Mouse (Mus musculus): ENCODE data around the gene E2f6. TPM values are rescaled to one million over a fixed set of nuclear protein-coding genes. Genes with fewer than 3 reads are reported as not detected.

Gene E2f6
- polyA plus RNA-seq, 1 experiment from 2014 or later = 56.7 TPM

DNA sequence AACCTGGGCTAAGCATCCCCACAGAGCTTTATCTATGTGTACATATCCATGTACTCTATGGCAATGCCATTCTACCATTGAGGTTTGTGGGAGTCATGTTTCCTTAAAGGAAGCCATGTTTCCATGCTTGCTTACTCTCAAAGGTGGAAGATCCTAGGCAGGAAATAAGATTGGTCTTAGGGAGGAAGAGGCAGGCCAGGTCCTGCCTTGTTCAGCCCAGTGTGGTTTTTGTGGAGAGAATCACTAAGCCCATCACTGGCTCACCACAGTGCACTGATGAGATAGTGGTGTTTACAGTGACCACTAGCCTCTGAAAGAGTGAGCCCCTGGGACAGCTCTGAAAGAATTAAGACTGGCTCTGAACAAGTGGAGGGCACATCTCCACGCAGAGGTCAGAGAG is 68.6 kb downstream of the E2f6 start:
- Histone ChIP-seq H3K9ac (ENCODE audit: low read depth, low read length) (no peak overlapping the region), H3K27me3 (ENCODE audit: control insufficient read depth, insufficient read depth, low read length) (no peaks in the 10 kb centered on the region), H3K36me3 (ENCODE audit: control insufficient read depth, insufficient read depth, low read length) (no peaks in the 10 kb centered on the region), H3K4me3 (ENCODE audit: low read length) (no peak overlapping the region), H3K27ac (ENCODE audit: low read depth, low read length) (no peak overlapping the region), H3K9me3 (ENCODE audit: control insufficient read depth, low read length) (no peaks in the 10 kb centered on the region), H3K4me2 (replicated peaks; ENCODE audit: low read depth, low read length) (no peak overlapping the region), H3K4me1 (ENCODE audit: control insufficient read depth, insufficient read depth, low read length) (no peaks in the 10 kb centered on the region)
- 79% methylated on average over 1 of the region's 1 CpGs for WGBS
- no peak for ATAC-seq (ENCODE audit: low FRiP score, low TSS enrichment)

DNA sequence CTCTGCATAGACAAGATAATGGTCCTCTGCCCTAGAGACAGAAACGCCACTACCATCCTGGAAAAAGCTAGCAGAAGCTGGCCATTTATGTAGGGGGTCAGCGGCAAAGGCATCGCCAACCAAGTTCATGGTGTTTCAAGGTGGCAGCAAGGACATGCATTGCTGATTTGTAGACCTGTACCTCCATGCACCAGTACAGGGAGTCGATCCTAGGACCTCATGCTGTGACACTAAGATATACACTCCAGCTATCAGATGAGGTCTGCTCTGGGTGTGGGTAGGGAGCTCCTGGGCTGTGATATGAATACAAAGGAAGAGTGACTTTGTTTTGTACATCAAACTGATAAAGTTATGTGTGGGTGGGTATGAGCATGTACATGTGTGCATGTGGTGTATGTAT is 69.3 kb downstream of the E2f6 start:
- Histone ChIP-seq H3K4me3 (ENCODE audit: low read length) (no peak overlapping the region), H3K27ac (ENCODE audit: low read depth, low read length) (no peak overlapping the region), H3K4me2 (replicated peaks; ENCODE audit: low read depth, low read length) (no peak overlapping the region), H3K4me1 (ENCODE audit: control insufficient read depth, insufficient read depth, low read length) (no peaks in the 10 kb centered on the region), H3K9me3 (ENCODE audit: control insufficient read depth, low read length) (no peaks in the 10 kb centered on the region), H3K27me3 (ENCODE audit: control insufficient read depth, insufficient read depth, low read length) (no peaks in the 10 kb centered on the region), H3K9ac (ENCODE audit: low read depth, low read length) (no peak overlapping the region), H3K36me3 (ENCODE audit: control insufficient read depth, insufficient read depth, low read length) (no peaks in the 10 kb centered on the region)
- 90% methylated on average over 4 of the region's 4 CpGs for WGBS
- ATAC-seq (ENCODE audit: low FRiP score, low TSS enrichment) = no peak

DNA sequence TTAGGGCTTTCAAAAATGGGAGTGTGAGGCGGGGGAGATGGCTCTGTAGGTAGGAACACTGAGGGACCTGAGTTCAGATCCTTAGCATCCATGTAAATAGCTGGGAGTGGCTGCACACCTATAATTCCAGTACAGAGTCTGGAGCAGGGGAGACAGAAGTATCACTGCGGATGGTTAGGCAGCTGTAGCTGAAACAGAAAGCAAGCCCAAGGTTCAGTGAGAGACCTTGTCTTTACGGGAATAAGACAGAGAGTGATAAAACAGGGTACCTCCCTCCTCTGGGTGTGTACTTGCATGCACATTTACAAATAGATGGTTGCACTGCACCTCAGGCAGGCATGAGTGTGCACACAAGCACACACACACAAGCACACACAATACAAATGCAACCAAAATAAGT is 71.7 kb downstream of the E2f6 start:
- H3K9me3 ChIP-seq (ENCODE audit: control insufficient read depth, low read length) = no peaks in the 10 kb centered on the region
- no peaks in the 10 kb centered on the region for H3K4me1 ChIP-seq (ENCODE audit: control insufficient read depth, insufficient read depth, low read length)
- no peak for ATAC-seq (ENCODE audit: low FRiP score, low TSS enrichment)
- no peak overlapping the region for H3K4me2 ChIP-seq (replicated peaks; ENCODE audit: low read depth, low read length)
- 70% methylated on average over 3 of the region's 3 CpGs for WGBS
- H3K27me3 ChIP-seq (ENCODE audit: control insufficient read depth, insufficient read depth, low read length) = no peaks in the 10 kb centered on the region
- no peaks in the 10 kb centered on the region for H3K36me3 ChIP-seq (ENCODE audit: control insufficient read depth, insufficient read depth, low read length)
- no peak overlapping the region for H3K27ac ChIP-seq (ENCODE audit: low read depth, low read length)
- H3K9ac ChIP-seq (ENCODE audit: low read depth, low read length) = no peak overlapping the region
- no peak overlapping the region for H3K4me3 ChIP-seq (ENCODE audit: low read length)

DNA sequence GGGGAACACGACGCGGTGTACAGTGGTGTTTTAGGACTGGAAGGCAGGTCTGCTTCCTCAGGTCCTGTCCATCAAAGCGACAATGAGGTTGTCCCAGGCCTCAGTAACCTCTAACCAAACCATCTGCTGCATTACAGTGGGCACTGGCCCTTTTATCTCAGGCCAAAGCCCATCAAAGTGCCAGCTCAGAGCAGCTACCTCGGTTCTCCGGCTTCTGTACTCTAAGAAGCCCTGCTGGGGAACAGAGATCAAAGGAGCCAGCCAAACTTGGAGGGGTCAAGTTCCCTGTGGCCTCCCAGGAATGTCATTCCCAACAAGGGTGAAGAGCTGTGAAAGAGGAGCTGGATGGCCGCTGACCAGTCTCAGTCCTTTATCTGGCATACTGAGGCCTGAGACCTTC is 72.3 kb downstream of the E2f6 start:
- no peak overlapping the region for H3K4me3 ChIP-seq (ENCODE audit: low read length)
- H3K9ac ChIP-seq (ENCODE audit: low read depth, low read length) = no peak overlapping the region
- no peaks in the 10 kb centered on the region for H3K36me3 ChIP-seq (ENCODE audit: control insufficient read depth, insufficient read depth, low read length)
- WGBS = 51% methylated on average over 7 of the region's 7 CpGs
- H3K27ac ChIP-seq (ENCODE audit: low read depth, low read length) = no peak overlapping the region
- no peaks in the 10 kb centered on the region for H3K4me1 ChIP-seq (ENCODE audit: control insufficient read depth, insufficient read depth, low read length)
- H3K9me3 ChIP-seq (ENCODE audit: control insufficient read depth, low read length) = no peaks in the 10 kb centered on the region
- H3K27me3 ChIP-seq (ENCODE audit: control insufficient read depth, insufficient read depth, low read length) = no peaks in the 10 kb centered on the region
- H3K4me2 ChIP-seq (replicated peaks; ENCODE audit: low read depth, low read length) = no peak overlapping the region
- peak; percentile 66; the same call in 1 of the 2 replicates for ATAC-seq (ENCODE audit: low FRiP score, low TSS enrichment)

DNA sequence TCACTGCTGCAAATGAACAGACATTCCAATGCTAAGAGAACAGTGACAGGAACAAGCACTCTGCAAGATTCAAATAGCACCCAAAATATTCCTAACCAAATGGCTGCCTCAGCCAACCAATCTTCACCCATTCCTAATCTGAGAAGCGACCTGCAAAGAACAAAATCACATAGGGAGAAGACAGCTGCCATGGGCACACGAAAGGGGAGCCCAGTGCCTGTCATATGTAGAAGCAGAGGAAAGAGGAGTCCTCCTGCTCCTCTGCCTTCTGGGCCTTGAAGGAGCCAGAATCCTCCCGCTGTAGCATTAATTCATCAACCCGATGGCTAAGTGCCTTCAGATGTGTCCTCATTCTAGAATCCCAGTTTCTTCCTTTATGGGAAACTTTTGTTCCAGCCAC is 73.8 kb downstream of the E2f6 start:
- Histone ChIP-seq H3K9ac (ENCODE audit: low read depth, low read length) (no peak overlapping the region), H3K27ac (ENCODE audit: low read depth, low read length) (no peak overlapping the region), H3K4me3 (ENCODE audit: low read length) (no peak overlapping the region), H3K36me3 (ENCODE audit: control insufficient read depth, insufficient read depth, low read length) (no peaks in the 10 kb centered on the region), H3K4me2 (replicated peaks; ENCODE audit: low read depth, low read length) (no peak overlapping the region), H3K4me1 (ENCODE audit: control insufficient read depth, insufficient read depth, low read length) (no peaks in the 10 kb centered on the region), H3K9me3 (ENCODE audit: control insufficient read depth, low read length) (no peaks in the 10 kb centered on the region), H3K27me3 (ENCODE audit: control insufficient read depth, insufficient read depth, low read length) (no peaks in the 10 kb centered on the region)
- ATAC-seq (ENCODE audit: low FRiP score, low TSS enrichment) = no peak
- 90% methylated on average over 4 of the region's 4 CpGs for WGBS

DNA sequence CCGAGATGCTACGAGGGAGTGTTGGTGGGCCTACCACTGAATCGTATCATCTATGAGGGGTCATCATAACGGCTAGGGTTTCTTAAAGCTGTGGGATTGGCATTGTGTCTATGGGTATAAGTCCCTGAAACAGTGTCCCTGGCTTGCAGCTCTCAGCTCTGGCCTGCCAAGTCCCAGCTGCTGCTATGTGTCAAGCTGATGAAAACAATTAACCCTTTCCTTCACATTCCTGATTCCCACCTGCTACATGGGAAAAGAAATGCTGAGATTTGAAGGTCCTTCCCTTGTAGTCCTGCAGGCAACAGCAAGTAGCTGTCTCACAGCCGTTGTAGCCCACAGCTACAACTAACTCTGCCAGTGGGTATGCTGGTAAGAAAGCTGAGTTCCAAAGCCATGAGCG is 75.6 kb downstream of the E2f6 start:
- Histone ChIP-seq H3K27ac (ENCODE audit: low read depth, low read length) (no peak overlapping the region), H3K9me3 (ENCODE audit: control insufficient read depth, low read length) (no peaks in the 10 kb centered on the region), H3K36me3 (ENCODE audit: control insufficient read depth, insufficient read depth, low read length) (no peaks in the 10 kb centered on the region), H3K4me2 (replicated peaks; ENCODE audit: low read depth, low read length) (no peak overlapping the region), H3K9ac (ENCODE audit: low read depth, low read length) (no peak overlapping the region), H3K27me3 (ENCODE audit: control insufficient read depth, insufficient read depth, low read length) (no peaks in the 10 kb centered on the region), H3K4me1 (ENCODE audit: control insufficient read depth, insufficient read depth, low read length) (no peaks in the 10 kb centered on the region), H3K4me3 (ENCODE audit: low read length) (no peak overlapping the region)
- ATAC-seq (ENCODE audit: low FRiP score, low TSS enrichment) = no peak
- 92% methylated on average over 6 of the region's 6 CpGs for WGBS

Small RNA genes within 50 kb of the gene (microRNA-seq; reads per million reads assigned to microRNA genes)
- gene Gm44305 = not detected

Other genes starting within 250 kb of the E2f6 start
- 3.5 and 6.1 TPM in 2 replicates for gene Lpin1, start 200.0 kb upstream of the E2f6 start, polyA plus RNA-seq (2014; fragmentation: Nextera tagmentation; extraction: Ambion mirVana)
- 0.64 and 0.76 TPM in 2 replicates for gene Ntsr2, start 157.6 kb upstream of the E2f6 start, polyA plus RNA-seq (2014; fragmentation: Nextera tagmentation; extraction: Ambion mirVana)
- 6.6 and 8.6 TPM in 2 replicates for gene Greb1, start 10.1 kb upstream of the E2f6 start, polyA plus RNA-seq (2014; fragmentation: Nextera tagmentation; extraction: Ambion mirVana)
- gene Rock2, start 83.9 kb downstream of the E2f6 start, polyA plus RNA-seq (2014; fragmentation: Nextera tagmentation; extraction: Ambion mirVana) = 17.4 and 22.3 TPM in 2 replicates
- gene Pqlc3, start 189.4 kb downstream of the E2f6 start, polyA plus RNA-seq (2014; fragmentation: Nextera tagmentation; extraction: Ambion mirVana) = 2.5 and 3.0 TPM in 2 replicates
- 0.14 and 0.63 TPM in 2 replicates for gene 2410004P03Rik, start 200.8 kb downstream of the E2f6 start, polyA plus RNA-seq (2014; fragmentation: Nextera tagmentation; extraction: Ambion mirVana)